ENCODE assay signal across 23 mouse cellular contexts in the genomic region with DNA sequence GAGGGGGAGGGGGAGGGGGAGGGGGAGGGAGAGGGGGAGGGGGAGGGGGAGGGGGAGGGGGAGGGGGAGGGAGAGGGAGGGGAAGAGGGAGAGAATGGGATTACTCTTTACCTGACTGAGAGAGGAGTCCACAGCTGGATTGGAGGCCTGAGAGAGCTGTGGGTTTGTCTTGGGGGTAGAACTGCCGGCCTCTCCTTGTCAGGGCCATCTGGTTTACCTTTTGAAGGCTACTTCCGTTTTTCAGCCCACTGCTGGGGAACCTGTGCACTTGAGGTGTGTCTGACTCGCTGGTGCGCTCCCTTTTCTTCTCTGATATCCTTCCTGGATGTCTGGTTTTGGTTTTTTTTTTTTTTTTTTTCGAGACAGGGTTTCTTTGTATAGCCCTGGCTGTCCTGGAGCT. TPM values are rescaled to one million over a fixed set of nuclear protein-coding genes. Genes with fewer than 3 reads are reported as not detected.
DNase-seq lines count a peak whose midpoint lies in the region; ATAC-seq lines count a peak whose summit lies in the region.
"Had no signal": no experiment of that assay in that cellular context is flagged by ENCODE, and none has a peak within 500 bp of the region (broad histone marks: within the 10 kb centered on the region; RNA-seq: fewer than 3 reads in every experiment).

No protein-coding gene starts in this region.

- DNase-seq in CD4-positive, CD25-positive, alpha-beta regulatory T cell, adult 2 months (ENCODE audit: low read depth, low spot score), result peak; percentile 42
- DNase-seq in testis, postnatal 10 days (ENCODE audit: low spot score), result peak; percentile 32
- DNase-seq in testis, postnatal 14 days (ENCODE audit: low spot score), result no peak
- DNase-seq in ZHBTc4 (ENCODE audit: low read depth, low spot score), result peak; percentile 57
- no peak for DNase-seq in kidney, adult 11 months
- no peak for DNase-seq in cerebellum, postnatal 36 days
- DNase-seq: adrenal gland, postnatal 10 days; cerebellum, adult 8-10 months; embryo, embryonic 11 days; forebrain, postnatal 0 days; heart, postnatal 4 days; kidney, adult 2 months; kidney, postnatal 4 days; liver, embryonic 13.5 days; lung, adult 2 months; lung, postnatal 14 days; right cerebral cortex, adult 18-20 months; spleen, adult 18-20 months had no signal

- ATAC-seq in CD4-positive, CD25-positive, alpha-beta regulatory T cell, adult 4 months, result no peak
- no peak for ATAC-seq in megakaryocyte-erythroid progenitor cell, adult 5-6 weeks (replicated peaks; ENCODE audit: low FRiP score, low TSS enrichment, poor library complexity, severe bottlenecking)
- ATAC-seq: forebrain, postnatal 0 days; midbrain, embryonic 15.5 days had no signal

RNA-seq across cellular contexts. Expression of a gene that starts 15.5 kb away (rescaled TPM):
- under 1 TPM; 0.42 to 0.59 TPM for polyA plus RNA-seq in CD4-positive, CD25-positive, alpha-beta regulatory T cell, adult 4 months (2017; shearing (Covaris generic))
- total RNA-seq in megakaryocyte-erythroid progenitor cell, adult 5-6 weeks (2014; fragmentation: Nextera tagmentation), result 0.69 and 2.1 TPM in 2 replicates
- total RNA-seq in megakaryocyte-erythroid progenitor cell, adult 5-6 weeks (2017), result 0.38 TPM in 1 of 2 replicates, not detected in the other
- total RNA-seq: CH12.LX had no signal
- polyA plus RNA-seq: neural tube, embryonic 11.5 days had no signal

RNA-seq across cellular contexts. Expression of a gene that starts 23.9 kb away (rescaled TPM):
- 10 to 100 TPM; 40.3 to 46.7 TPM for polyA plus RNA-seq in CD4-positive, CD25-positive, alpha-beta regulatory T cell, adult 4 months (2017; shearing (Covaris generic))
- total RNA-seq in megakaryocyte-erythroid progenitor cell, adult 5-6 weeks (2014; fragmentation: Nextera tagmentation), result 56.2 and 62.2 TPM in 2 replicates
- total RNA-seq in megakaryocyte-erythroid progenitor cell, adult 5-6 weeks (2017), result 71.9 and 90.7 TPM in 2 replicates

Comparison
In these comparisons a context has a peak if more than half of its experiments do, and no peak if none do; other contexts are left out.
1. DNase-seq: peak in CD4-positive, CD25-positive, alpha-beta regulatory T cell, adult 2 months (single experiment), testis, postnatal 10 days (single experiment) and ZHBTc4 (single experiment); none in testis, postnatal 14 days (single experiment), kidney, adult 11 months (single experiment) and cerebellum, postnatal 36 days (0 of 2).